Mouse (Mus musculus) hindbrain, embryonic 13.5 days (tissue): Measurements from ENCODE around the gene Hmgcll1. TPM values are rescaled to one million over a fixed set of nuclear protein-coding genes. Genes with fewer than 3 reads are reported as not detected.
A peak's percentile ranks its signal among the peaks of the same experiment; 100 is the strongest.

ENCODE experiments used
- ATAC-seq: fragments of 200-750 bp; cut with Nextera tagmentation; 2 replicates; pipeline ENCODE4 v1.8.0; 2017; ENCODE audit warnings: moderate TSS enrichment; ENCODE audit not compliant: low FRiP score
- H3K27ac ChIP-seq: fragments of 300-500 bp; sonication (generic); 2 replicates; pipeline ENCODE4 v1.5.1; 2015; ENCODE audit warnings: inconsistent platforms, mild to moderate bottlenecking, moderate library complexity
- H3K27me3 ChIP-seq: fragments of 300-500 bp; sonication (generic); 2 replicates; pipeline ENCODE4 v1.6.1; 2015; ENCODE audit warnings: mild to moderate bottlenecking, inconsistent platforms
- H3K36me3 ChIP-seq: fragments of 300-500 bp; sonication (generic); 2 replicates; pipeline ENCODE4 v1.6.1; 2015; ENCODE audit warnings: mild to moderate bottlenecking, inconsistent platforms
- H3K4me1 ChIP-seq: fragments of 300-500 bp; sonication (generic); replicated peaks from 2 replicates; pipeline ENCODE4 v1.6.1; 2015; ENCODE audit warnings: inconsistent platforms
- H3K4me2 ChIP-seq: fragments of 300-500 bp; sonication (generic); 2 replicates; pipeline ENCODE4 v1.6.1; 2015; ENCODE audit warnings: inconsistent platforms, mild to moderate bottlenecking, moderate library complexity
- H3K4me3 ChIP-seq: fragments of 300-500 bp; sonication (generic); 2 replicates; pipeline ENCODE4 v1.5.1; 2015; ENCODE audit warnings: mild to moderate bottlenecking, inconsistent platforms
- H3K9ac ChIP-seq: fragments of 300-500 bp; sonication (generic); 2 replicates; pipeline ENCODE4 v1.6.1; 2015; ENCODE audit warnings: mild to moderate bottlenecking, inconsistent platforms
- H3K9me3 ChIP-seq: fragments of 300-500 bp; sonication (generic); 2 replicates; pipeline ENCODE4 v1.6.1; 2016; ENCODE audit warnings: inconsistent platforms
- WGBS: fragments of 180-500 bp; shearing (Covaris S2); methylation state at CpG from one replicate; pipeline ENCODE4 v1.1.7; 2015; 5-methylcytosine and 5-hydroxymethylcytosine counted together
- polyA plus RNA-seq: library from polyadenylated mRNA; unstranded; fragments of >200 nt; fragmentation: Nextera tagmentation; extraction: Ambion mirVana; gene quantifications from 2 replicates; pipeline ENCODE4 v1.2.1, GENCODE M21; 2015

The Hmgcll1 gene
- polyA plus RNA-seq, 1 experiment from 2014 or later: 22.9 TPM

- peaks cover 31% of the 10 kb centered on the region for H3K4me1 ChIP-seq
- H3K27me3 ChIP-seq: no peaks in the 10 kb centered on the region
- peak overlapping the region; percentile 78 for H3K4me2 ChIP-seq
- no peak overlapping the region for H3K27ac ChIP-seq
- 94% methylated on average over 10 of the region's 10 CpGs for WGBS
- no peak overlapping the region for H3K9ac ChIP-seq
- no peak overlapping the region for H3K4me3 ChIP-seq
- H3K36me3 ChIP-seq: no peaks in the 10 kb centered on the region
- no peaks in the 10 kb centered on the region for H3K9me3 ChIP-seq
- ATAC-seq: no peak
These were observed 1.9 kb downstream of the Hmgcll1 start for GRCm38 (mm10) chr9:76016506-76016905.

- no peaks in the 10 kb centered on the region for H3K9me3 ChIP-seq
These were observed 8.9 kb downstream of the Hmgcll1 start for GRCm38 (mm10) chr9:76023551-76023973.

DNA sequence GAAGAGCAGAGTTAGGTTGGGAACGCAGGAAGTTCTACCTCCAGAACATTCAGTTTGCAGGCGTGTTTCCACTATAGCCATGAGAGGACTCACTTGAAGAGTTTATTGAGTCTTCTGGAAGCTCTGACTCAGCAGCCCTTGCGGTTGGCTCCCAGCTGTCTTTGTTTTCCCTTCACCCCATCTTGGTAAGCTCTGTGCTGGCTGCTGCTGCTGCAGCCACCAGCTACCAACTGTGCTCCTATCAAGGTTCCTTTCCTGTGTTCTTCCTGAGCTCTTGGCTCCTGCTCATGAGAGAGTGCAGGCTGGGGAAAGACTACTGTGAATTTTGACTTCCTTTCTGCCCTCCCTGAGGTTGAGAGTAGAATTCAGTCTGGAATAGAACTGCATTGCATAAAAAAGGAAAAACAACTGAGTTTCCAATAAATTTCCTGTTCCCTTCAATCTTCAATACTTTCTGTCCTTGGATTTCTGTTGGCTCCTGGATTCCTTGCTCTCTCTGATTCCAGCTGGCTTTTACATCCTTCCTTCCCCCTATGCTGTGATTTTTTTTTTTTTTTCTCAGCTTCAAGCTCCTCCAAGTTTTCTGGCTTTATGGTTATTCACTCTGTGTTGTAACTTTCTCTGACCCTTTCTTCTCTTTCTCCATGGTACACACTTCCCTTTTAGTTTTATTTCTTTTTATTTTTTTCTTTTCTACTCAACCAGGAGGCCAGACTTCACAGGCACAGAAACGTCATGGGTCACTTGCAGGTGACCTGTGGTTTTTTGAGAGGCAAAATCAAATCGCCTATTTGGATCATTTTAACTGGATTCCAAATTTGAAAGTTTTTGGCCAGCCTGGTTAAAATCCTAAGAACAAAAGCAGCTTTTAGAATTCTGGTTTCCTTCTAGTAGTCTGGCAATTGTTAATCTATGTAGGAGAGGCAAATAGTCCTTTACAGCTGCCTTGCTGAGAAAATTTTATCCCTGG is 9.9 kb downstream of the Hmgcll1 start:
- Histone ChIP-seq H3K4me1 (0 out of 2 replicates have a peak, but pooled peaks cover 2% of the 10 kb centered on the region), H3K27ac (no peak overlapping the region), H3K36me3 (no peaks in the 10 kb centered on the region), H3K9ac (no peak overlapping the region), H3K27me3 (no peaks in the 10 kb centered on the region), H3K9me3 (no peaks in the 10 kb centered on the region), H3K4me3 (no peak overlapping the region), H3K4me2 (no peak overlapping the region)
- 42% methylated on average over 5 of the region's 5 CpGs for WGBS
- no peak for ATAC-seq

More at GRCm38 (mm10) chr9:76023551-76023973, 8.9 kb downstream of the Hmgcll1 start:
- H3K4me2 ChIP-seq: no peak overlapping the region
- no peak overlapping the region for H3K4me3 ChIP-seq
- H3K36me3 ChIP-seq: no peaks in the 10 kb centered on the region
- 53% methylated on average over 5 of the region's 5 CpGs for WGBS
- ATAC-seq: no peak
- no peak overlapping the region for H3K9ac ChIP-seq
- H3K27me3 ChIP-seq: no peaks in the 10 kb centered on the region
- no peak overlapping the region for H3K27ac ChIP-seq
- H3K4me1 ChIP-seq: 0 out of 2 replicates have a peak, but pooled peaks cover 2% of the 10 kb centered on the region

DNA sequence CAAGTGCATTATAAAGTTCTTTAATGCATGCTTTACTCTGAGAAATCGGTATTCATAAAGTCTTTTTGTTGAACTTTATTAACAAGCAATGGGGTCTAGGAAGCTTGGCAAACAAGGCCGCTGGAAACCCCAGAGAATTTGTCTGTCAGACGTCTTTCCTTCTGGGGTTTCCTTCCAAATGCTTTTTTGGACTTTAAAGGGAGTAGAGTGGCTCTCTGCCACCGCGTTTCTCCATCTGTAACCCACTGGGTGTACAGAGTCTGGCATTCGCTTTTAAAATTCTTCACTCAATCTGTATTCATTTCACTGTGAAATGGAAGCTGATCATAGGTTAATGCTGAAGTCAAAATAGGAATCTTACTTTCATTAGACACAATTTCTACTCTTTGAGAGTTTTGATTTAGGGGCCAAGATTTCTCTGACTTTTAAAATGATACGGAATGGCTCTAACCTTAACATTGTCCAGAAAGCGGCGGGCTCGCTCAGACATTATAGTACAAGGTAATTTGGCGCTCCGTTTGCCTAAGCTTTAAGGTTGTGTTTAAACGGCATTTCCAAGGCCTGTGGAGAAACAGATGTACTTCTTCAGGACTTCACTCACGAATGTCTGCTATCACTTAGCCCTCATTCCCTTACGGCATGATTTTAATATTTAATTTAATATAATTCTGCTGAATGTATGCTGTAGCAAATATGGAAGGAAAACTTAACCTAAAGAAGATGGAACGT is 15.0 kb downstream of the Hmgcll1 start:
- Histone ChIP-seq H3K4me2 (no peak overlapping the region), H3K4me3 (no peak overlapping the region), H3K9ac (no peak overlapping the region), H3K27ac (no peak overlapping the region), H3K9me3 (no peaks in the 10 kb centered on the region), H3K27me3 (no peaks in the 10 kb centered on the region), H3K36me3 (no peaks in the 10 kb centered on the region), H3K4me1 (no peaks in the 10 kb centered on the region)
- WGBS: 87% methylated on average over 16 of the region's 16 CpGs
- no peak for ATAC-seq

DNA sequence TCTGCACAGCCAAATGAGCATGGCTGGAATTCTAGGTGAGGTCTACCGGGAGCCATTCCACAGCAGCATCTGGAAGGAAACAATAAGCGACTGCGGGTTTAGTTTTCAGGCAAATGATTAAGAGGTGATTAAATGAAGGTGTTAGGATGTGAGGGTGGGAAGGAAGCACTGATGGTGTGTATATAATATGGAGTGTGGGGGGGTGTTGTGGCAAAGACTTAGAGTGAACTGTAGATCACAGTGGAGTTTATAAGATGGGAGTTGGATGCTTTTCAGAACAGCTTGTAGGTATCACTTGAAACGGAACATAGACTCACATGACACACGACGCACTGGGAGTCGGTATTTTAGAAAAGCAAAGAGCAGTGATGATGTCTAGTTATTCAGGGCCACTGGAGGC is 20.4 kb downstream of the Hmgcll1 start:
- no peak overlapping the region for H3K27ac ChIP-seq
- no peak overlapping the region for H3K4me2 ChIP-seq
- H3K4me3 ChIP-seq: no peak overlapping the region
- peaks cover 12% of the 10 kb centered on the region for H3K4me1 ChIP-seq
- 82% methylated on average over 7 of the region's 7 CpGs for WGBS
- no peaks in the 10 kb centered on the region for H3K27me3 ChIP-seq
- H3K9ac ChIP-seq: no peak overlapping the region
- no peaks in the 10 kb centered on the region for H3K9me3 ChIP-seq
- H3K36me3 ChIP-seq: no peaks in the 10 kb centered on the region
- no peak for ATAC-seq

DNA sequence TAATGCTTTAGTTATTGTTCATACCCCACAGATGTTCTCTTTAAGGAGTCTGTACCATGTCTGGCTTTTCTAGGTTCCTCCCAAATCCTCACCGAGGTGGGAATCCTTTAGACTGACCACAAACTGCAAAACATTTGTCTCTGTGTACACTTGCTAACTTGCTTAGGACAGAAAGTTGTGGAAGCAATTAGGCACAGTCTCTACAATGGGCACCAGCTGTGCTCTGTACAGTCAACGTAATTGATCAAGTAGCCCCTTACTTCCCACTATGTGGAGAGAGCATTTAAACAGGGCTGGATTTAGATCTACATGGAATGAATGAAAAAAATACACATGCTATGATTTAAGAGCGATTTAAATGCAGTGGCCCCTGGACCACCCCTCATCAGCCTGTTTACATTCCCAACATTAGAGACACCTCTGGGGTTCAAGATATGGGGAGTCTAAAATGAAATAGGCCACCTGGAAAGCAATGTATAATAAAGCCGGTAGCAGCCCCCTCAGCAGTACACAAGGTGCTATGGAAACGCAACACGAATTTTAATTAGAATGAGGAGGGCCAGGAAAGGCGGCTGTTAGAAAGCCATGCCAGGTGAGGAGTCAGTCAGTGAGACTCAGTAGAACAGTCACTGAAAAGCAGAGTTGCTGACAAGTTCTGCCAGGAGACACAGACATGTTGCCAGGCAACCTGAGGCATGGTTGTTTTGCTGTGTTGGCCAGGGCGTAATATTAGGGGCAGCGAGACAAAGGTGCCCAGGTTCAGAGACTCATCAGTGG is 23.9 kb downstream of the Hmgcll1 start:
- 0 out of 2 replicates have a peak, but pooled peaks have one; percentile 43 for ATAC-seq
- 53% methylated on average over 9 of the region's 9 CpGs for WGBS
- no peaks in the 10 kb centered on the region for H3K9me3 ChIP-seq

GRCm38 (mm10) chr9:76039711-76040110 is 25.1 kb downstream of the Hmgcll1 start:
- H3K9me3 ChIP-seq: no peaks in the 10 kb centered on the region
- no peaks in the 10 kb centered on the region for H3K27me3 ChIP-seq
- no peak overlapping the region for H3K4me3 ChIP-seq
- WGBS: 93% methylated on average over 5 of the region's 5 CpGs
- H3K9ac ChIP-seq: no peak overlapping the region
- ATAC-seq: no peak
- H3K27ac ChIP-seq: no peak overlapping the region
- peaks cover 21% of the 10 kb centered on the region for H3K4me1 ChIP-seq
- H3K4me2 ChIP-seq: no peak overlapping the region
- no peaks in the 10 kb centered on the region for H3K36me3 ChIP-seq

More for the DNA sequence above, 23.9 kb downstream of the Hmgcll1 start:
- no peak overlapping the region for H3K4me3 ChIP-seq
- peaks cover 21% of the 10 kb centered on the region for H3K4me1 ChIP-seq
- no peak overlapping the region for H3K27ac ChIP-seq
- H3K36me3 ChIP-seq: no peaks in the 10 kb centered on the region
- H3K9ac ChIP-seq: no peak overlapping the region
- H3K4me2 ChIP-seq: no peak overlapping the region
- H3K27me3 ChIP-seq: no peaks in the 10 kb centered on the region

GRCm38 (mm10) chr9:76043341-76043740 is 28.7 kb downstream of the Hmgcll1 start:
- Histone ChIP-seq H3K4me2 (no peak overlapping the region), H3K4me1 (peaks cover 20% of the 10 kb centered on the region), H3K36me3 (no peaks in the 10 kb centered on the region), H3K27ac (no peak overlapping the region), H3K4me3 (no peak overlapping the region), H3K27me3 (no peaks in the 10 kb centered on the region), H3K9me3 (no peaks in the 10 kb centered on the region), H3K9ac (no peak overlapping the region)
- 61% methylated on average over 5 of the region's 5 CpGs for WGBS
- ATAC-seq: no peak

DNA sequence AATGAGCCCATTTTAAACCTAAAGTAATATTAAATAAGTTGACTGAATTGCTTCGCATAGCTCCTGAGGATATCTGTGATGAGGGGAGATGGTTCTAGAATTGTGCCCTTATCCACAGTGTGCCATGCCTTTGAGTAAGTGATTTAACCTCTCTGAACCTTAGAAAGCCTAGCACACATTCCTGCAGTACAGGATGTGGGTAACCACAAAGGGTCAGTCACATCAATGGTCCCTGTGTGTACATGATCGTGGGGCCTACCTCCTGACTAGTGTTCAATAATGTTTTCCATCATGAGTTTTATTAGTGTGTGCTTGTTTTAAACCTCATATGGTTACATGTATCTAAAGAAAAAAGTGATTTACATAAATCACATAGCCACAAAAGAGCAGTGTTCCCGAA is 46.3 kb downstream of the Hmgcll1 start:
- Histone ChIP-seq H3K9ac (no peak overlapping the region), H3K36me3 (0 out of 2 replicates have a peak, but pooled peaks cover 4% of the 10 kb centered on the region), H3K9me3 (no peaks in the 10 kb centered on the region), H3K27me3 (no peaks in the 10 kb centered on the region), H3K27ac (no peak overlapping the region), H3K4me2 (no peak overlapping the region), H3K4me3 (no peak overlapping the region), H3K4me1 (no peaks in the 10 kb centered on the region)
- WGBS: 79% methylated on average over 3 of the region's 3 CpGs
- no peak for ATAC-seq

DNA sequence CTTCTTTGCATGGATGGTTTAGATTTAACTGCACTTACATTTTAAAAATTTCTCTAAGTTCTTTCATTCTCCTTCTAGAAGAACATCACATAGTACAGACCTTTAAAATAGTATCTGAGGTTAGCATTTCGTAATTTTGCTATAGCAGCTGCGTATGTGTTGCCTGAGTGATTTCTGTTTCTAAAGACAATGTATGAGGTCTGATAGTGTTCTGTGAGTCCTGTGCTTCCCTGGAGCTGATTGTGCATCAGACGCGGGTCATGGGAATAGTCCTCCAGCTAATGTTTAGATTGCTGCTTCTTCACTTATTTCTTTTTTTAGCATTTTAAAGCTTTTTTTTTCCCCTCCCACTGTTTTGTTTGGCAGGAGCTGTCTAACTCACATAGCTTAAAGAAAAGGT is 46.8 kb downstream of the Hmgcll1 start:
- Histone ChIP-seq H3K9ac (no peak overlapping the region), H3K27ac (no peak overlapping the region), H3K27me3 (no peaks in the 10 kb centered on the region), H3K36me3 (0 out of 2 replicates have a peak, but pooled peaks cover 4% of the 10 kb centered on the region), H3K4me2 (no peak overlapping the region), H3K4me1 (no peaks in the 10 kb centered on the region), H3K4me3 (no peak overlapping the region), H3K9me3 (no peaks in the 10 kb centered on the region)
- 85% methylated on average over 4 of the region's 4 CpGs for WGBS
- no peak for ATAC-seq

DNA sequence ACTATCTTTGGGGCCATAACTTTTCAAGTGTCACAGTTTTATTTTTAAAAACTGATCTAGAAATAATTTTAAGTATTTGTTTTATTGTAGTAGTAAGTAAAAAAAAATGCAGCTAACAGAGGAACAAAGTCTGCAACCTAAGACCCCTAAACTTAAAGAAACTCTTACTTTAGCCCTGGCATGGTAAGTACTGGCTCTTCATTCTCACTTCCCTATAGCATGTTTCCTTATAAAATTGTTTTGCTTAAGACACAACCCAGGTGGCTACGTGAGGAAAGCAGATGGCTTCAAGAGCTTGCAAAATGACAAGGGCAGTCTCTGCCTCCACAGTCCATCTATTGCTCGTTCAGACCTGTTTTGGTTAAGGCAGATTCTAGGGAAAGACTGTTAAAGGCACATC is 49.5 kb downstream of the Hmgcll1 start:
- ATAC-seq: no peak
- 78% methylated on average over 2 of the region's 2 CpGs for WGBS

GRCm38 (mm10) chr9:76091561-76091960 is 76.9 kb downstream of the Hmgcll1 start:
- H3K36me3 ChIP-seq: no peaks in the 10 kb centered on the region
- no peaks in the 10 kb centered on the region for H3K27me3 ChIP-seq
- no peaks in the 10 kb centered on the region for H3K4me1 ChIP-seq
- no peak overlapping the region for H3K4me2 ChIP-seq
- no peak overlapping the region for H3K27ac ChIP-seq
- ATAC-seq: no peak
- H3K4me3 ChIP-seq: no peak overlapping the region
- H3K9ac ChIP-seq: no peak overlapping the region
- WGBS: 80% methylated on average over 2 of the region's 2 CpGs
- H3K9me3 ChIP-seq: no peaks in the 10 kb centered on the region

More for the DNA sequence above, 49.5 kb downstream of the Hmgcll1 start:
- Histone ChIP-seq H3K4me1 (no peaks in the 10 kb centered on the region), H3K27ac (no peak overlapping the region), H3K9me3 (no peaks in the 10 kb centered on the region), H3K36me3 (no peaks in the 10 kb centered on the region), H3K9ac (no peak overlapping the region), H3K27me3 (no peaks in the 10 kb centered on the region), H3K4me3 (no peak overlapping the region), H3K4me2 (no peak overlapping the region)
